Comparison of ENCODE assay signal across 10 mouse cellular contexts in the genomic region with DNA sequence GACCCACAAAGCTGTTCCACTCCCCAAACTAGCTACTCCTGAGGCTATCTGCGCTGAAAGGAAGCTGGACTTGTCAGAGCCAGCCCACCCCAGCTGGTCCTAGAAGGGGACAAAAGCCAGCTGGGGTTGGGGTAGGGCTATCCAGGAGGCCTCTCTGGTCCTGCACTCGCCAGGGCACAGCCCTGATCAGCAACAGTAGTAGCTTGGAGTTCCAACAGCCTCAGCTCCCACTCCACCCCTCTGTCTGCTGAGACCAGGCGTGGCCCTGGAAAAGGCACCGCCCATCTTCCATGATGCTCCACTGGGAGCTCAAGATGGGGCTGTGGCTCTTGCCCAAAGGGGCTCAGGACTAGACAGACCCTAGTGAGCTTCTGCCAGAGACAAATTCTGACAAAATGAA. TPM values are rescaled to one million over a fixed set of nuclear protein-coding genes. Genes with fewer than 3 reads are reported as not detected.
DNase-seq lines count a peak whose midpoint lies in the region; ATAC-seq and TF ChIP-seq lines count a peak whose summit lies in the region.
"Had no signal": no experiment of that assay in that cellular context is flagged by ENCODE, and none has a peak within 500 bp of the region (broad histone marks: within the 10 kb centered on the region; RNA-seq: fewer than 3 reads in every experiment).

No protein-coding gene starts in this region.

- ATAC-seq in liver, embryonic 14.5 days (ENCODE audit: insufficient read depth): no peak
- no peak for ATAC-seq in granulocyte monocyte progenitor cell, adult 5-6 weeks (replicated peaks; ENCODE audit: poor library complexity, severe bottlenecking)

- no peak for TF ChIP-seq EP300 in CH12.LX (IDR thresholded peaks at IDR 0.05; ENCODE audit: low read length)
- TF ChIP-seq EP300 in liver, embryonic 14.5 days (IDR thresholded peaks at IDR 0.05; ENCODE audit: low read depth): no peak

- H3K79me2 ChIP-seq in CH12.LX (replicated peaks; ENCODE audit: control insufficient read depth, extremely low read depth, insufficient read depth, poor library complexity, severe bottlenecking): no peaks in the 10 kb centered on the region

- peaks cover 3% of the 10 kb centered on the region for H3K27me3 ChIP-seq in CH12.LX (replicated peaks)
- 0 out of 2 replicates have a peak, but pooled peaks cover 1% of the 10 kb centered on the region for H3K27me3 ChIP-seq in heart, embryonic 10.5 days (ENCODE audit: insufficient read depth, poor library complexity, severe bottlenecking)
- no peaks in the 10 kb centered on the region for H3K27me3 ChIP-seq in liver, embryonic 14.5 days (ENCODE audit: control insufficient read depth, insufficient read depth, low read length)

- peak; percentile 97 for DNase-seq in heart, adult 11 months
- DNase-seq in heart, adult 8-10 months (ENCODE audit: low spot score): no peak
- DNase-seq in CH12.LX (ENCODE audit: extremely low read depth): no peak
- DNase-seq in heart, embryonic 10.5 days (ENCODE audit: low spot score): no peak
- no peak for DNase-seq in liver, embryonic 14.5 days (ENCODE audit: low read depth in 3 of 3, low spot score in 3 of 3)
- no peak for DNase-seq in ovary, postnatal 10 days (ENCODE audit: low spot score)
- no peak for DNase-seq in retina, postnatal 1 day

- TF ChIP-seq RAD21 in CH12.LX (IDR thresholded peaks at IDR 0.05; ENCODE audit: low read depth, low read length): no peak

- no peak overlapping the region for H3K27ac ChIP-seq in CH12.LX (ENCODE audit: insufficient read depth, low read depth)
- H3K27ac ChIP-seq in heart, embryonic 10.5 days: peak overlapping the region; percentile 87
- H3K27ac ChIP-seq in liver, embryonic 14.5 days: no peak overlapping the region
- H3K27ac ChIP-seq: kidney, embryonic 15.5 days had no signal

- dilution Hi-C loops in CH12.LX (cut with MboI; ENCODE audit: extremely low pct_ligation_motif_present, extremely low pct_unique_long_range_greater_than_20kb, low sequenced_read_pairs): no loop called here

- 68% methylated on average over 4 of the region's 4 CpGs for WGBS in heart, embryonic 10.5 days
- WGBS in liver, embryonic 14.5 days (ENCODE audit: insufficient replicate concordance): 63% methylated on average over 4 of the region's 4 CpGs

- H3K4me3 ChIP-seq in CH12.LX (replicated peaks in 1 of 3; ENCODE audit: low read depth in 2 of 3, low read length in 2 of 3, poor library complexity in 1 of 3): no peak overlapping the region
- no peak overlapping the region for H3K4me3 ChIP-seq in heart, embryonic 10.5 days
- no peak overlapping the region; a peak in 1 of 4 replicates for H3K4me3 ChIP-seq in liver, embryonic 14.5 days (ENCODE audit: insufficient read depth in 1 of 2, low read depth in 2 of 2, low read length in 2 of 2)
- H3K4me3 ChIP-seq: kidney, embryonic 15.5 days had no signal

- no peak overlapping the region for H3K9ac ChIP-seq in CH12.LX (ENCODE audit: insufficient read depth, low read depth)
- 0 out of 2 replicates have a peak overlapping the region, but pooled peaks have one; percentile 3 for H3K9ac ChIP-seq in liver, embryonic 14.5 days (replicated peaks)
- H3K9ac ChIP-seq: kidney, embryonic 15.5 days had no signal

- no peak overlapping the region for H3K4me2 ChIP-seq in CH12.LX (ENCODE audit: insufficient read depth, low read depth, poor library complexity, severe bottlenecking)
- H3K4me2 ChIP-seq in liver, embryonic 14.5 days (ENCODE audit: low read depth): peak overlapping the region; percentile 3

- TF ChIP-seq POLR2A in CH12.LX (IDR thresholded peaks at IDR 0.05; ENCODE audit: low read depth, low read length): 0 out of 2 replicates have a peak, but pooled peaks have one; percentile 17

- H3K9me3 ChIP-seq in CH12.LX (replicated peaks; ENCODE audit: low read length): no peaks in the 10 kb centered on the region
- no peaks in the 10 kb centered on the region for H3K9me3 ChIP-seq in heart, embryonic 10.5 days
- H3K9me3 ChIP-seq in liver, embryonic 14.5 days (ENCODE audit: control insufficient read depth, low read length): no peaks in the 10 kb centered on the region
- H3K9me3 ChIP-seq: kidney, embryonic 15.5 days; megakaryocyte, embryonic 14.5 days had no signal

- H3K4me1 ChIP-seq in CH12.LX (ENCODE audit: control insufficient read depth in 1 of 2, insufficient read depth in 2 of 2): peaks cover 27 to 63% of the 10 kb centered on the region in 2 experiments
- H3K4me1 ChIP-seq in heart, embryonic 10.5 days: peaks cover 81% of the 10 kb centered on the region
- peaks cover 23 to 41% of the 10 kb centered on the region in 2 experiments for H3K4me1 ChIP-seq in liver, embryonic 14.5 days (replicated peaks; ENCODE audit: control insufficient read depth in 2 of 2, insufficient read depth in 2 of 2, low read length in 1 of 2)

- peaks cover 15 to 57% of the 10 kb centered on the region in 2 experiments for H3K36me3 ChIP-seq in CH12.LX (replicated peaks in 1 of 2; ENCODE audit: control insufficient read depth in 1 of 2, insufficient read depth in 1 of 2, low read length in 1 of 2)
- peaks cover 25% of the 10 kb centered on the region for H3K36me3 ChIP-seq in heart, embryonic 10.5 days
- H3K36me3 ChIP-seq in liver, embryonic 14.5 days (replicated peaks; ENCODE audit: control insufficient read depth, insufficient read depth, low read depth): peaks cover 20% of the 10 kb centered on the region

- in situ Hi-C loops in CH12.LX (cut with MboI; ENCODE audit: low pct_ligation_motif_present, low pct_unique_long_range_greater_than_20kb, low sequenced_read_pairs): no loop called here

- no peak for TF ChIP-seq CTCF in CH12.LX (conservative IDR thresholded peaks at IDR 0.05 in 1 of 2, IDR thresholded peaks at IDR 0.05 in 1 of 2; ENCODE audit: low read depth in 2 of 2, low read length in 2 of 2)
- no peak for TF ChIP-seq CTCF in liver, embryonic 14.5 days (IDR thresholded peaks at IDR 0.05; ENCODE audit: low read depth)

TF ChIP-seq in CH12.LX, 34 proteins besides CTCF, POLR2A, EP300 and RAD21 (continues in another document):
- no peak for TF ChIP-seq MYC (IDR thresholded peaks at IDR 0.05; ENCODE audit: low read depth, low read length)
- TF ChIP-seq TCF12 (IDR thresholded peaks at IDR 0.05; ENCODE audit: low read depth, low read length): no peak
- no peak for TF ChIP-seq JUND (conservative IDR thresholded peaks at IDR 0.05; ENCODE audit: low read depth, low read length)
- TF ChIP-seq KAT2A (IDR thresholded peaks at IDR 0.05; ENCODE audit: insufficient replicate concordance, low read length): no peak
- TF ChIP-seq ZC3H11A (IDR thresholded peaks at IDR 0.05; ENCODE audit: low read depth, low read length): no peak
- TF ChIP-seq TBP (conservative IDR thresholded peaks at IDR 0.05; ENCODE audit: low read depth, low read length): no peak
- TF ChIP-seq POLR2AphosphoS2 (IDR thresholded peaks at IDR 0.05; ENCODE audit: low read depth, low read length): no peak
- no peak for TF ChIP-seq USF1 (IDR thresholded peaks at IDR 0.05; ENCODE audit: low read depth, low read length)
- TF ChIP-seq PAX5 (IDR thresholded peaks at IDR 0.05; ENCODE audit: low read length): no peak
- TF ChIP-seq JUN (IDR thresholded peaks at IDR 0.05; ENCODE audit: insufficient read depth, low read depth, low read length): no peak
- TF ChIP-seq ZMIZ1 (IDR thresholded peaks at IDR 0.05; ENCODE audit: low read depth, low read length): no peak

RNA-seq across cellular contexts. Expression of a gene that starts 4.1 kb away (rescaled TPM):
- 10 to 100 TPM; 10.1 to 17.9 (median 13.4) TPM for total RNA-seq in heart, adult 8-10 months (2022)
- total RNA-seq in CH12.LX (2012; rRNA removed) (26.0 and 28.4 TPM in 2 replicates), CH12.LX (2014; rRNA removed) (27.8 and 29.7 TPM in 2 replicates)
- 24.4 and 26.2 TPM in 2 replicates for polyA plus RNA-seq in CH12.LX (2012; ENCODE audit: insufficient read length, low read depth)
- 127 and 133 TPM in 2 replicates for polyA plus RNA-seq in heart, embryonic 10.5 days (2016; fragmentation: Nextera tagmentation; extraction: Ambion mirVana)
- 31.2 and 38.7 TPM in 2 replicates for polyA plus RNA-seq in liver, embryonic 14.5 days (2012; rRNA removed)
- polyA plus RNA-seq in liver, embryonic 14.5 days (2014; fragmentation: Nextera tagmentation; extraction: Ambion mirVana): 30.8 and 31.3 TPM in 2 replicates
- 4.0 and 9.1 TPM in 2 replicates for total RNA-seq in granulocyte monocyte progenitor cell, adult 5-6 weeks (2014; fragmentation: Nextera tagmentation)
- total RNA-seq in granulocyte monocyte progenitor cell, adult 5-6 weeks (2017): 3.9 and 6.2 TPM in 2 replicates

RNA-seq across cellular contexts. Expression of a gene that starts 12.8 kb away (rescaled TPM):
- not detected for total RNA-seq in heart, adult 8-10 months (2022)
- not detected in 2 replicates for total RNA-seq in CH12.LX (2012; rRNA removed)
- total RNA-seq in CH12.LX (2014; rRNA removed): not detected in 2 replicates
- not detected in 2 replicates for polyA plus RNA-seq in CH12.LX (2012; ENCODE audit: insufficient read length, low read depth)
- polyA plus RNA-seq in heart, embryonic 10.5 days (2016; fragmentation: Nextera tagmentation; extraction: Ambion mirVana): not detected in 2 replicates
- polyA plus RNA-seq in liver, embryonic 14.5 days (2012; rRNA removed): 0.07 TPM in 1 of 2 replicates, not detected in the other
- polyA plus RNA-seq in liver, embryonic 14.5 days (2014; fragmentation: Nextera tagmentation; extraction: Ambion mirVana): not detected in 2 replicates
- total RNA-seq in granulocyte monocyte progenitor cell, adult 5-6 weeks (2014; fragmentation: Nextera tagmentation): not detected in 2 replicates
- total RNA-seq in granulocyte monocyte progenitor cell, adult 5-6 weeks (2017): not detected in 2 replicates
- polyA plus RNA-seq: kidney, embryonic 15.5 days had no signal

RNA-seq across cellular contexts. Expression of a gene that starts 30.3 kb away (rescaled TPM):
- total RNA-seq in heart, adult 8-10 months (2022): 10 to 100 TPM; 18.9 to 23.3 (median 20.1) TPM
- total RNA-seq in CH12.LX (2012; rRNA removed): 22.2 and 25.6 TPM in 2 replicates
- total RNA-seq in CH12.LX (2014; rRNA removed): 21.5 and 21.9 TPM in 2 replicates
- polyA plus RNA-seq in CH12.LX (2012; ENCODE audit: insufficient read length, low read depth): 18.1 and 19.7 TPM in 2 replicates
- 19.2 and 20.9 TPM in 2 replicates for polyA plus RNA-seq in heart, embryonic 10.5 days (2016; fragmentation: Nextera tagmentation; extraction: Ambion mirVana)
- polyA plus RNA-seq in liver, embryonic 14.5 days (2012; rRNA removed): 6.2 and 7.9 TPM in 2 replicates
- 6.3 and 6.5 TPM in 2 replicates for polyA plus RNA-seq in liver, embryonic 14.5 days (2014; fragmentation: Nextera tagmentation; extraction: Ambion mirVana)
- 9.1 and 10.4 TPM in 2 replicates for total RNA-seq in granulocyte monocyte progenitor cell, adult 5-6 weeks (2014; fragmentation: Nextera tagmentation)
- total RNA-seq in granulocyte monocyte progenitor cell, adult 5-6 weeks (2017): 13.9 and 21.9 TPM in 2 replicates

RNA-seq across cellular contexts. Expression of a gene that starts 30.3 kb away (rescaled TPM):
- total RNA-seq in heart, adult 8-10 months (2022): 10 to 100 TPM; 24.6 to 46.4 (median 32.1) TPM
- total RNA-seq in CH12.LX (2012; rRNA removed) (33.1 and 44.7 TPM in 2 replicates), CH12.LX (2014; rRNA removed) (40.6 and 42.1 TPM in 2 replicates)
- 69.4 and 71.2 TPM in 2 replicates for polyA plus RNA-seq in CH12.LX (2012; ENCODE audit: insufficient read length, low read depth)
- polyA plus RNA-seq in heart, embryonic 10.5 days (2016; fragmentation: Nextera tagmentation; extraction: Ambion mirVana): 49.1 and 52.8 TPM in 2 replicates
- 22.1 and 23.0 TPM in 2 replicates for polyA plus RNA-seq in liver, embryonic 14.5 days (2012; rRNA removed)
- polyA plus RNA-seq in liver, embryonic 14.5 days (2014; fragmentation: Nextera tagmentation; extraction: Ambion mirVana): 25.4 and 25.5 TPM in 2 replicates
- 59.0 and 70.4 TPM in 2 replicates for total RNA-seq in granulocyte monocyte progenitor cell, adult 5-6 weeks (2014; fragmentation: Nextera tagmentation)
- total RNA-seq in granulocyte monocyte progenitor cell, adult 5-6 weeks (2017): 45.5 and 59.1 TPM in 2 replicates
